Mouse (Mus musculus): Measurements from ENCODE around the gene Dlgap1. TPM values are rescaled to one million over a fixed set of nuclear protein-coding genes. Genes with fewer than 3 reads are reported as not detected.

The Dlgap1 gene
- polyA plus RNA-seq, 1 experiment from 2014 or later: 1.6 TPM

DNA sequence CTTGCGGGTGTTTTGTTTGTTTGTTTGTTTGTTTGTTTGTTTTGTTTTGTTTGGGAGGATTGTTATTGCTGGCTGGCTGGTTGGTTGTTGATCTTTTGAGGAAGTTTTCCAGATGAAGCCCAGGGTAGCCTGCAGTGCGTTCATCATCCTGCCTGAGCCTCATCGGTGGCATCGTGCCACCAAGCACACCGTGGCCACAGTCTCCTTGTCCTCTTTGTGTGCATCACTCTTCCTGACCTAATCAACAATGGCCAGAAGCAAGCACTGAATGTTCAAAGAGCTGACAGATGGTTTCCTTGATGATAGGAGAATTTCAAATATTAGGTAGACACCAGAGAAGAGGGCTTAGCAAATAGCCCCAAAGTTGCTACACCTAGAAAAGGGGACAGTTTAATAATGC lies 336.1 kb downstream of the Dlgap1 start:
- no peaks in the 10 kb centered on the region for H3K27me3 ChIP-seq (replicated peaks; ENCODE audit: control insufficient read depth, insufficient read depth, low read length)
- no peaks in the 10 kb centered on the region for H3K4me1 ChIP-seq (replicated peaks; ENCODE audit: control insufficient read depth, insufficient read depth, low read length)
- H3K4me3 ChIP-seq (ENCODE audit: low read depth, low read length): no peak overlapping the region
- WGBS: 89% methylated on average over 5 of the region's 5 CpGs
- no peak overlapping the region for H3K27ac ChIP-seq (ENCODE audit: low read depth, low read length)
- ATAC-seq (replicated peaks; ENCODE audit: low FRiP score) (no peak), DNase-seq (ENCODE audit: low spot score) (no peak)
- H3K9ac ChIP-seq (ENCODE audit: low read depth, low read length): no peak overlapping the region
- H3K36me3 ChIP-seq (ENCODE audit: control insufficient read depth, insufficient read depth, low read length): no peaks in the 10 kb centered on the region
- H3K4me2 ChIP-seq: no peak overlapping the region
- H3K9me3 ChIP-seq (ENCODE audit: control insufficient read depth, low read length): no peaks in the 10 kb centered on the region

DNA sequence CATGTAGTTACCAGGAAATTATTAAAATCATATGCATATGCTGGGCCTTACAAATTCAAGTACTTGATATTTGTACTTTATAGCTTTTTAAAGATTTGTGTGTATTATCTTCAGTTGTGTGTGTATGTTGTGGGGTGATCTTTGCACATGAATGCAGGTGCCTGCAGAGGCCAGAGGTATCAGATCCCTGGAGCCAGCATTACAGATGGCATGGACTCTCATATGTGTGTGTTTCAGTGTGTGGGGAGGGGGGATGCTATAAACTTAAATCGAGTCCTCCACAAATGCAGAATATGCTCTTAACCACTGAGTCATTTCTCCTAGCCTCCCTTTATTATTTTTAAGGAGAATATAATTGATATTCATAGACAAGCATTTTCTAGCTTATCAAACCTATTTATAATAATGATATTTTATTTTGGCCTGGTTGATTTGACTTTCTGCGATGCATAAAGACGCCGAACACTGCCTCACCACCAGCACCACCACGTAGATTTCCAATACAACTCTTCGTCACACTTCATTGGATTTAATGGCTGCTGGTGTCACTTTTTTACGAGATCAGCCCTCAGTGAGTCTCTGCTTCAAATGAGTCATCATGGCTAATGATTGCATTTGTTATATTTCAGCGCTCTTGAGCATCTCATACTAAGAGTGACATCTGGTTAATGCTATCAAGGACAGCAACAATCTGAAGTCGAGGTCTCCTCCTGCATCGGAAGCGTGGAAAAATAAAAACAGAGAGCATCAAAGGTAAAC lies 338.7 kb downstream of the Dlgap1 start:
- Histone ChIP-seq H3K9me3 (ENCODE audit: control insufficient read depth, low read length) (no peaks in the 10 kb centered on the region), H3K27ac (ENCODE audit: low read depth, low read length) (no peak overlapping the region), H3K4me3 (ENCODE audit: low read depth, low read length) (no peak overlapping the region), H3K36me3 (ENCODE audit: control insufficient read depth, insufficient read depth, low read length) (no peaks in the 10 kb centered on the region), H3K27me3 (replicated peaks; ENCODE audit: control insufficient read depth, insufficient read depth, low read length) (no peaks in the 10 kb centered on the region), H3K4me2 (no peak overlapping the region), H3K4me1 (replicated peaks; ENCODE audit: control insufficient read depth, insufficient read depth, low read length) (no peaks in the 10 kb centered on the region), H3K9ac (ENCODE audit: low read depth, low read length) (no peak overlapping the region)
- 83% methylated on average over 11 of the region's 11 CpGs for WGBS
- ATAC-seq (replicated peaks; ENCODE audit: low FRiP score) (no peak), DNase-seq (ENCODE audit: low spot score) (no peak)

DNA sequence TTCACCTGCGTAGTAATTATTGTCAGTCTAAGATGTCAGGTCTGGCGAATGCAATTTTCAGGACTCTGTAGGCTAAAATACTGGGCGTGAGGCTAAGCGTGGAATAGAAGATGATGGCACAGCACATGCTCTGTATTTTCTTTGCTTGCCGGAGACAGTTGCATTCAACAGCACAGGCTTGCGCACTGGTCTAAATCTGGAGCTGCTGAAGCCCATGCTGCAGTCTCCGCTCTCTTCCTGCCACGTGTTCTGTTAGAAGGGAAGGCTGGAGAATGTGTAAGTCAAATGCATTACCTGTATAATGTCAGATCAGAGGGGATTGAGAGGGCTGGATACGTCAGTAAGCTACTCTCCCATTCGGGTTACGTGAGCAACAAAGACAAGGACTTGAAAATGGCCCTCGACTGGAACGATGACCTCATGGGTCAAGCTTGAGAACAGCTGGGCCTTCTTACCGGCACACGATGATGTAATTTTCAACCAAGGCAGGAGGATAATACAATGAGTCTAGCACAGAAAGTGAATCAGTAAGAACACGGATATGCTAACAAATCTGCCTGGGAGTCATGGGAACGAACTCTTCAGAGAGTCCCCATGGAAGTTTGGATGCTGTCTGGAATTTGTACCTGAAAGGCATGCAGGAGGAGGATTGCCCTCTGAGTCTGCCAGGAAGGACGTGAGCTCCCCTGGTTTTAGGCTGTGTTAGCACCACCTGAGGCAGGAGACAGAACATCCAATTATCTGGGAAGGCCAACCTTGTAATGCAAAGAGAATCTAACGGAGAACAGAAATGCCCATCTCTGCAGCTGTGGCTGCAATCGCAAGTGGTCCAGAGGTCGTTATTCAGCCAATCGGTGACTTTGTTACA lies 339.7 kb downstream of the Dlgap1 start:
- Histone ChIP-seq H3K9ac (ENCODE audit: low read depth, low read length) (no peak overlapping the region), H3K27me3 (replicated peaks; ENCODE audit: control insufficient read depth, insufficient read depth, low read length) (no peaks in the 10 kb centered on the region), H3K4me2 (no peak overlapping the region), H3K4me1 (replicated peaks; ENCODE audit: control insufficient read depth, insufficient read depth, low read length) (no peaks in the 10 kb centered on the region), H3K9me3 (ENCODE audit: control insufficient read depth, low read length) (no peaks in the 10 kb centered on the region), H3K4me3 (ENCODE audit: low read depth, low read length) (no peak overlapping the region), H3K27ac (ENCODE audit: low read depth, low read length) (no peak overlapping the region), H3K36me3 (ENCODE audit: control insufficient read depth, insufficient read depth, low read length) (no peaks in the 10 kb centered on the region)
- ATAC-seq (replicated peaks; ENCODE audit: low FRiP score): no peak
- no peak for DNase-seq (ENCODE audit: low spot score)
- WGBS: 77% methylated on average over 22 of the region's 22 CpGs

DNA sequence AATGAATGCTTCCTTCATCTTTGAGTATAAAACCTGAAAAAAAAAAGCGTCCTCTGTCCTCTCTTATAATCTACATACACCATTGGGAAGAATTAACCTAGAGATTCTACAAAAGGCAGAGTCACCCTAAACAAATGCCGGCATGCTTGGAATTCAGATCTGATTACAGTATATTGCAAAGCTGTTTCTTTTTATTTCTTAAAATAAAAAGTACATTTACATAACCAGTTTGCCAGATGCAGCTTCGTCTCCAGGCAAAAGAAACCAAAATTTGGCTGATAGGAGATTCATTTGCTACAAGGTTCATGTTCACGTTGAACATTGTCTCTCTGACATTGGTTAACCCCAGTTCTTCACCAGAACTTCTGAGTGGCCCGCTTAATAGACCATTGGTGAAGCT lies 347.5 kb downstream of the Dlgap1 start:
- Histone ChIP-seq H3K27ac (ENCODE audit: low read depth, low read length) (no peak overlapping the region), H3K27me3 (replicated peaks; ENCODE audit: control insufficient read depth, insufficient read depth, low read length) (no peaks in the 10 kb centered on the region), H3K9ac (ENCODE audit: low read depth, low read length) (no peak overlapping the region), H3K36me3 (ENCODE audit: control insufficient read depth, insufficient read depth, low read length) (no peaks in the 10 kb centered on the region), H3K9me3 (ENCODE audit: control insufficient read depth, low read length) (0 out of 2 replicates have a peak, but pooled peaks cover 3% of the 10 kb centered on the region), H3K4me3 (ENCODE audit: low read depth, low read length) (no peak overlapping the region), H3K4me1 (replicated peaks; ENCODE audit: control insufficient read depth, insufficient read depth, low read length) (no peaks in the 10 kb centered on the region), H3K4me2 (no peak overlapping the region)
- 76% methylated on average over 5 of the region's 5 CpGs for WGBS
- no peak for ATAC-seq (replicated peaks; ENCODE audit: low FRiP score)
- no peak for DNase-seq (ENCODE audit: low spot score)

DNA sequence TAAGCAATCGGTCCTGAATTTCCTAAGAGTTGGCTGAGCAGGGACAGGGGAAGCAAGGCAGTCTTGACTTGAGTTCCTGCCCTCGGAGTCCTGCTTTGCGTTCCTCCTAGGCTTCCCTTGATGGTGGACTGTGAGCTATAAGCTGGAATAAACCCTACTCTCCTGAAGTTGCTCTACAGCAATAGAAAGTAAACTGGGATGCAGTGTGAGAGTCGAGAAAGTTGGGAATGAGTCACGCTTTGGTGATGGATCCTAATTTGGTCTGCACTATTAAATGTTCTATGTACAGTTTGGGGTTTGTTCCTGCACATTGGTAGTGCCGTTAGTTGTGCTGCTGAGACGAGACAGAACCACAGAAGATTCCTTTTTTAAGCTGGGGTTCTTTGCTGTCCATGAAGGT lies 348.9 kb downstream of the Dlgap1 start:
- H3K36me3 ChIP-seq (ENCODE audit: control insufficient read depth, insufficient read depth, low read length): no peaks in the 10 kb centered on the region
- WGBS: 83% methylated on average over 7 of the region's 7 CpGs
- 0 out of 2 replicates have a peak, but pooled peaks cover 3% of the 10 kb centered on the region for H3K9me3 ChIP-seq (ENCODE audit: control insufficient read depth, low read length)
- no peak overlapping the region for H3K27ac ChIP-seq (ENCODE audit: low read depth, low read length)
- H3K4me1 ChIP-seq (replicated peaks; ENCODE audit: control insufficient read depth, insufficient read depth, low read length): no peaks in the 10 kb centered on the region
- no peak overlapping the region for H3K9ac ChIP-seq (ENCODE audit: low read depth, low read length)
- no peaks in the 10 kb centered on the region for H3K27me3 ChIP-seq (replicated peaks; ENCODE audit: control insufficient read depth, insufficient read depth, low read length)
- H3K4me3 ChIP-seq (ENCODE audit: low read depth, low read length): no peak overlapping the region
- ATAC-seq (replicated peaks; ENCODE audit: low FRiP score): no peak
- no peak for DNase-seq (ENCODE audit: low spot score)
- H3K4me2 ChIP-seq: no peak overlapping the region

DNA sequence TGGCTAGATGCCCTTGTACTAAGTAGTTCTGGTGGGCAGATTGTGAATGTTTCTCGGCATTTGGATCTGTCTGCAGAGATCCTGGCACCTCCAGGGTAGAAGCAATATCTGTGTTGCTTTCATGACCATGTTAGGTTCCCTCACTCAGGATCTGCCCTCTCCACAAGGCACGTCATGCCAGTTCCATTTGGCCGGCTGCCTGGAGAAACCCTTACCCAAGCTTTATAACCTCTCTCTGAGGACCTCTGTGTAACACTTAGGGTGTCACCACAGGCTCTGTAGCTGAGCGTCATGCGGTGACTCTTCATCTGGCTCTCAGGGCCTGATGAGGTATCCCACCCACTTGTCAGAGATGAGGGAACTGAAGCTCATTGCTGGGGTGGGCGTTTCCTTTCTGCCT lies 353.1 kb downstream of the Dlgap1 start:
- H3K4me3 ChIP-seq (ENCODE audit: low read depth, low read length): no peak overlapping the region
- ATAC-seq (replicated peaks; ENCODE audit: low FRiP score): no peak
- WGBS: 82% methylated on average over 6 of the region's 6 CpGs
- DNase-seq (ENCODE audit: low spot score): no peak
- no peak overlapping the region for H3K4me2 ChIP-seq
- H3K27ac ChIP-seq (ENCODE audit: low read depth, low read length): no peak overlapping the region
- H3K4me1 ChIP-seq (replicated peaks; ENCODE audit: control insufficient read depth, insufficient read depth, low read length): no peaks in the 10 kb centered on the region
- no peaks in the 10 kb centered on the region for H3K36me3 ChIP-seq (ENCODE audit: control insufficient read depth, insufficient read depth, low read length)
- no peak overlapping the region for H3K9ac ChIP-seq (ENCODE audit: low read depth, low read length)
- no peaks in the 10 kb centered on the region for H3K27me3 ChIP-seq (replicated peaks; ENCODE audit: control insufficient read depth, insufficient read depth, low read length)
- H3K9me3 ChIP-seq (ENCODE audit: control insufficient read depth, low read length): 0 out of 2 replicates have a peak, but pooled peaks cover 3% of the 10 kb centered on the region

DNA sequence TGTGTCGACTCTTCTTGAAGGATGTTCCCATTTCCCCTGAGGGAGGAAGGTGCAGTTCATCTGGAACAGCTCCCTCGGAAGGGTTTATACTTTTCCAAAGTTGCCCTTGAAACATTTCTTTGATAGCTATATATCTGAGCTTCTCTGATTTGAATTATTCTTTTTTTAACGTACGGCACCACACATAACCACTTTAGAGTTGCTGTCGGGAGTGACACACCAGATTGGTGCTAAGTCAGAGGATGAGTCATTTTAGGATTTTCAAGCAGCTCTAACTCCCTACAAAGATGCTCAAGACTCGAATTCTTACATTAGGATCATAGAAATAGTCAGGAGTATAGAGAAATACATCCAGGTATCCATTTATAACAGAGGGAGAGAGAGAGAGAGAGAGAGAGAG lies 364.6 kb downstream of the Dlgap1 start:
- Histone ChIP-seq H3K9me3 (ENCODE audit: control insufficient read depth, low read length) (no peaks in the 10 kb centered on the region), H3K4me1 (replicated peaks; ENCODE audit: control insufficient read depth, insufficient read depth, low read length) (no peaks in the 10 kb centered on the region), H3K4me3 (ENCODE audit: low read depth, low read length) (no peak overlapping the region), H3K27ac (ENCODE audit: low read depth, low read length) (no peak overlapping the region), H3K9ac (ENCODE audit: low read depth, low read length) (no peak overlapping the region), H3K4me2 (no peak overlapping the region), H3K36me3 (ENCODE audit: control insufficient read depth, insufficient read depth, low read length) (no peaks in the 10 kb centered on the region), H3K27me3 (replicated peaks; ENCODE audit: control insufficient read depth, insufficient read depth, low read length) (no peaks in the 10 kb centered on the region)
- WGBS: 82% methylated on average over 6 of the region's 6 CpGs
- ATAC-seq (replicated peaks; ENCODE audit: low FRiP score) (no peak), DNase-seq (ENCODE audit: low spot score) (no peak)

DNA sequence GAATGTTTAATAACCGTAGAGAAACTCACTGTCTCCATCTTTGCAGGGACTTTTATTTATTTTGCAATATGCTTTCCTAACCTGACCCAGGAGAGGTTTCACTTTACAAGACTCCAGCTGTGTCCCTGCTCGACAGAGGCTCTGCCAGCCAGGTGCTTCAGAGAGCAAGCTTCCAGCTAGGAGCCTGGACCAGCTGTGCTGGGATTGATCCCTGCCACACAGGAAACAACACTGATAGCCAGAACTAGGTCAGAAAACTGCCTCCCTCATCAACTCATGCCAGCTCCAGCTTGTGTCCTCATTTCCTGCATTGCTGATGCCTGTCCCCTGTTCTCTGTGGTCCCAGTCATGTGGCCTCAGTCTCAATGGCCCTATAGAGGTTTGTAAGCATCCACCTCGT lies 365.3 kb downstream of the Dlgap1 start:
- DNase-seq (ENCODE audit: low spot score) (no peak), ATAC-seq (replicated peaks; ENCODE audit: low FRiP score) (no peak)
- Histone ChIP-seq H3K27ac (ENCODE audit: low read depth, low read length) (no peak overlapping the region), H3K27me3 (replicated peaks; ENCODE audit: control insufficient read depth, insufficient read depth, low read length) (no peaks in the 10 kb centered on the region), H3K9ac (ENCODE audit: low read depth, low read length) (no peak overlapping the region), H3K4me3 (ENCODE audit: low read depth, low read length) (no peak overlapping the region), H3K4me2 (no peak overlapping the region), H3K9me3 (ENCODE audit: control insufficient read depth, low read length) (no peaks in the 10 kb centered on the region), H3K36me3 (ENCODE audit: control insufficient read depth, insufficient read depth, low read length) (no peaks in the 10 kb centered on the region), H3K4me1 (replicated peaks; ENCODE audit: control insufficient read depth, insufficient read depth, low read length) (no peaks in the 10 kb centered on the region)
- 51% methylated on average over 3 of the region's 3 CpGs for WGBS
